In the genomic region with DNA sequence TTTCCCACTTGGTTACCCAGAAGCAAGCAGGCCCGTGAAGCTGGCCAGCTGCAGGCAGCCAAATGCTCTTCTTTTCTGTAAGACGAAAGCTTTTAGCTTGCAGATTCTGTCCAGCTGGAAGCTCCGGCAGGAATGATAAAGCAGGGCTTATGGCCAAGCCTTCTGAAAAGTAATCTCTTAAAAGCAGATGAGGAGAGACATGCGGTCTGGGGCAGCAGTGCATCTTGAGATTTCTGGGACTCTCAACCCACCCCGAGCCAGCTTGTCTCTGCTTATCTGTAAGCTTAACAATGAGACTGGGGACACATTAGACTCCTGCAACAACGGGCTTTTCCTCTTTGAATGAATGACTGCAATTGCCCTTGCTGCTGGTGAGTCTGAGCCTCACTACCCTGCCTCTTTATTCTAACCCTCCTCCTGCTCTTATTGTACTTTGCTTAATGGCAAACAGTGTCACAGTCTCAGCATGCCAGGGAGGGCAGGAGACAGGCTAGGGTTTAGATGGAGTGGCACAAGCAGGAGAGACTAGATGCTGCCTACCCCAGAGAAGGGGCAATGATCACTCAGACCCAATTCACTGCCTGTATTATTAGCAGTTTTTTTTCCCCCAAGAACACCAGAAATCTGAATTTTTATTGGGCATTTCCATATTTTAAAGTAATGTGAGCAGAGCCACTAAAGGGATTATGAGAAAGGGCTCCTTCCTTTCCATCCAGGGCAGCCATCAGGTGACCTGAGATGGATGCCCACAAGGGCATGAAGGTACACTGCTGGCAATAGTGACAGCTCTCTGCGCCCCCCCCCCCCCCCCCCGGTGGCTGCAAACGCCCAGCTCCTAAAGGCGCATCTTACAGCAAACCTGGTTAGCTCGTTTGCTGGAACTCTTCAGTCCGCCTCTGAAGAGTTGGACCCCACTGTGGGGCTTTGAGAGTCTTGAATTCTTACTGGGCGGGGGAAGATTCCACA, we compare ENCODE assay signal across 14 mouse cellular contexts. TPM values are rescaled to one million over a fixed set of nuclear protein-coding genes. Genes with fewer than 3 reads are reported as not detected.
DNase-seq lines count a peak whose midpoint lies in the region; ATAC-seq lines count a peak whose summit lies in the region.
"Had no signal": no experiment of that assay in that cellular context is flagged by ENCODE, and none has a peak within 500 bp of the region (broad histone marks: within the 10 kb centered on the region; RNA-seq: fewer than 3 reads in every experiment).

No protein-coding gene starts in this region.

- 47% methylated on average over 11 of the region's 13 CpGs for WGBS in embryonic facial prominence, embryonic 14.5 days
- WGBS in hindbrain, embryonic 12.5 days = 58% methylated on average over 13 of the region's 13 CpGs
- WGBS in midbrain, embryonic 16.5 days = 31% methylated on average over 11 of the region's 13 CpGs

- H3K27ac ChIP-seq in embryonic facial prominence, embryonic 14.5 days (replicated peaks; ENCODE audit: low read depth, low read length) = no peak overlapping the region
- H3K27ac ChIP-seq in hindbrain, embryonic 12.5 days = peak overlapping the region; percentile 23; the same call in 1 of the 2 replicates
- H3K27ac ChIP-seq in midbrain, embryonic 16.5 days (ENCODE audit: low read length) = peak overlapping the region; percentile 50
- H3K27ac ChIP-seq: embryonic facial prominence, embryonic 15.5 days; kidney, embryonic 15.5 days had no signal

- ATAC-seq in embryonic facial prominence, embryonic 14.5 days (ENCODE audit: low read depth) = no peak
- peak; percentile 64 for ATAC-seq in hindbrain, embryonic 12.5 days (ENCODE audit: low FRiP score)
- peak; percentile 69; the same call in 1 of the 2 replicates for ATAC-seq in midbrain, embryonic 16.5 days
- ATAC-seq: activated CD4-positive, CD25-positive, alpha-beta regulatory T cell, adult 4 months had no signal

- H3K36me3 ChIP-seq in embryonic facial prominence, embryonic 14.5 days (ENCODE audit: control insufficient read depth, insufficient read depth, low read length) = no peaks in the 10 kb centered on the region
- H3K36me3 ChIP-seq in hindbrain, embryonic 12.5 days = no peaks in the 10 kb centered on the region
- no peaks in the 10 kb centered on the region for H3K36me3 ChIP-seq in midbrain, embryonic 16.5 days (ENCODE audit: control insufficient read depth, insufficient read depth, low read length)
- H3K36me3 ChIP-seq: embryonic facial prominence, embryonic 15.5 days; kidney, embryonic 15.5 days; limb, embryonic 12.5 days had no signal

- H3K4me1 ChIP-seq in embryonic facial prominence, embryonic 14.5 days (ENCODE audit: control insufficient read depth, insufficient read depth, low read length) = no peaks in the 10 kb centered on the region
- peaks cover 26% of the 10 kb centered on the region for H3K4me1 ChIP-seq in hindbrain, embryonic 12.5 days
- peaks cover 17% of the 10 kb centered on the region for H3K4me1 ChIP-seq in midbrain, embryonic 16.5 days (ENCODE audit: control insufficient read depth, insufficient read depth, low read length)
- H3K4me1 ChIP-seq: embryonic facial prominence, embryonic 15.5 days; megakaryocyte, embryonic 14.5 days had no signal

- no peak overlapping the region for H3K9ac ChIP-seq in embryonic facial prominence, embryonic 14.5 days (ENCODE audit: low read depth, low read length)
- no peak overlapping the region for H3K9ac ChIP-seq in hindbrain, embryonic 12.5 days
- H3K9ac ChIP-seq in midbrain, embryonic 16.5 days (ENCODE audit: low read depth, low read length) = no peak overlapping the region
- H3K9ac ChIP-seq: embryonic facial prominence, embryonic 15.5 days; kidney, embryonic 15.5 days; limb, embryonic 12.5 days had no signal

- H3K9me3 ChIP-seq in embryonic facial prominence, embryonic 14.5 days (ENCODE audit: control insufficient read depth, low read length) = no peaks in the 10 kb centered on the region
- no peaks in the 10 kb centered on the region for H3K9me3 ChIP-seq in hindbrain, embryonic 12.5 days (replicated peaks)
- no peaks in the 10 kb centered on the region for H3K9me3 ChIP-seq in midbrain, embryonic 16.5 days (replicated peaks; ENCODE audit: control insufficient read depth, low read length, poor library complexity, severe bottlenecking)
- H3K9me3 ChIP-seq: embryonic facial prominence, embryonic 15.5 days; kidney, embryonic 15.5 days; limb, embryonic 12.5 days had no signal

- no peak overlapping the region for H3K4me2 ChIP-seq in embryonic facial prominence, embryonic 14.5 days (ENCODE audit: low read depth, low read length)
- no peak overlapping the region for H3K4me2 ChIP-seq in hindbrain, embryonic 12.5 days (replicated peaks)
- H3K4me2 ChIP-seq in midbrain, embryonic 16.5 days (ENCODE audit: low read length) = no peak overlapping the region
- H3K4me2 ChIP-seq: embryonic facial prominence, embryonic 15.5 days; kidney, embryonic 15.5 days; limb, embryonic 12.5 days had no signal

- no peaks in the 10 kb centered on the region for H3K27me3 ChIP-seq in embryonic facial prominence, embryonic 14.5 days (replicated peaks; ENCODE audit: control insufficient read depth, insufficient read depth, low read length)
- no peaks in the 10 kb centered on the region for H3K27me3 ChIP-seq in hindbrain, embryonic 12.5 days
- H3K27me3 ChIP-seq in midbrain, embryonic 16.5 days (ENCODE audit: control insufficient read depth, insufficient read depth, low read depth, low read length) = no peaks in the 10 kb centered on the region
- H3K27me3 ChIP-seq: embryonic facial prominence, embryonic 15.5 days; kidney, embryonic 15.5 days; limb, embryonic 12.5 days; megakaryocyte, embryonic 14.5 days had no signal

- H3K4me3 ChIP-seq in embryonic facial prominence, embryonic 14.5 days (ENCODE audit: low read depth, low read length) = no peak overlapping the region
- no peak overlapping the region for H3K4me3 ChIP-seq in hindbrain, embryonic 12.5 days
- H3K4me3 ChIP-seq in midbrain, embryonic 16.5 days (ENCODE audit: low read depth, low read length) = no peak overlapping the region
- H3K4me3 ChIP-seq: embryonic facial prominence, embryonic 15.5 days; kidney, embryonic 15.5 days; limb, embryonic 12.5 days; megakaryocyte, embryonic 14.5 days had no signal

- intact Hi-C loops in left cerebral cortex, postnatal 14 days (cut with DNase I) = no loop called here
- intact Hi-C loops in left cerebral cortex, postnatal 36 days (cut with DNase I) = no loop called here

- DNase-seq in left cerebral cortex, postnatal 14 days (ENCODE audit: low spot score in 2 of 2) = peak; percentile 38 to 43
- no peak for DNase-seq in left cerebral cortex, postnatal 36 days (ENCODE audit: low spot score in 2 of 2)
- peak; percentile 75 for DNase-seq in embryonic facial prominence, embryonic 14.5 days (ENCODE audit: low spot score)
- no peak for DNase-seq in gastrocnemius, postnatal 10 days
- no peak for DNase-seq in cerebellum, postnatal 10 days
- DNase-seq: cerebellum, adult 18-20 months; thymus, adult 18-20 months had no signal

RNA-seq across cellular contexts. Expression of a gene that starts 44.6 kb away (rescaled TPM):
- total RNA-seq in left cerebral cortex, postnatal 14 days (2021) = 100 to 1,000 TPM; 679 to 694 TPM
- total RNA-seq in left cerebral cortex, postnatal 36 days (2021) = 100 to 1,000 TPM; 586 to 655 TPM
- polyA plus RNA-seq in embryonic facial prominence, embryonic 14.5 days (2014; fragmentation: Nextera tagmentation; extraction: Ambion mirVana) = 203 and 242 TPM in 2 replicates
- 1,280 and 1,328 TPM in 2 replicates for polyA plus RNA-seq in hindbrain, embryonic 12.5 days (2016; fragmentation: Nextera tagmentation; extraction: Ambion mirVana)
- 1,966 and 2,233 TPM in 2 replicates for polyA plus RNA-seq in midbrain, embryonic 16.5 days (2015; fragmentation: Nextera tagmentation; extraction: Ambion mirVana)
- 10 to 100 TPM; 30.9 to 37.7 TPM for total RNA-seq in gastrocnemius, postnatal 10 days (2021)

Comparison
In these comparisons a context has a peak if more than half of its experiments do, and no peak if none do; other contexts are left out.
1. DNase-seq: peak in left cerebral cortex, postnatal 14 days (2 of 2) and embryonic facial prominence, embryonic 14.5 days (single experiment); none in left cerebral cortex, postnatal 36 days (0 of 2), gastrocnemius, postnatal 10 days (single experiment) and cerebellum, postnatal 10 days (0 of 2).
2. RNA of a gene that starts 44.6 kb away (total RNA-seq): 679 to 694 TPM in left cerebral cortex, postnatal 14 days and 586 to 655 TPM in left cerebral cortex, postnatal 36 days; 30.9 to 37.7 TPM in gastrocnemius, postnatal 10 days; every median in the first group is over 10 times any median in the second.